Mouse (Mus musculus): ENCODE results near the gene Adgrb3.

GRCm38 (mm10) chr1:25435506-25435905 lies 394.0 kb downstream of the Adgrb3 start:
- no peak for TF ChIP-seq POLR2A (IDR thresholded peaks at IDR 0.05; ENCODE audit: insufficient read depth, low read depth, low read length)
- no peak for TF ChIP-seq CTCF (IDR thresholded peaks at IDR 0.05; ENCODE audit: insufficient read depth, low read depth, low read length)

Measured in olfactory bulb, adult 2 months (tissue).